Mouse (Mus musculus) adrenal gland, postnatal 25 days (tissue): ENCODE measurements around the gene Olfr357. TPM values are rescaled to one million over a fixed set of nuclear protein-coding genes. Genes with fewer than 3 reads are reported as not detected.

Experiments used
- DNase-seq: peaks from one replicate; pipeline ENCODE4 v3.0.0; 2021; ENCODE audit warnings: mixed read lengths
- long read RNA-seq: library from polyadenylated mRNA; stranded (forward); transcript quantifications from one replicate; pipeline ENCODE4 v2.0.0, GENCODE M21; 2021
- total RNA-seq: library from RNA; stranded (reverse); gene quantifications from 2 replicates; pipeline ENCODE4 v1.2.3, GENCODE M21; 2021

Olfr357 gene
- not detected in 2 replicates for total RNA-seq
- long read RNA-seq, result 0 reads

DNA sequence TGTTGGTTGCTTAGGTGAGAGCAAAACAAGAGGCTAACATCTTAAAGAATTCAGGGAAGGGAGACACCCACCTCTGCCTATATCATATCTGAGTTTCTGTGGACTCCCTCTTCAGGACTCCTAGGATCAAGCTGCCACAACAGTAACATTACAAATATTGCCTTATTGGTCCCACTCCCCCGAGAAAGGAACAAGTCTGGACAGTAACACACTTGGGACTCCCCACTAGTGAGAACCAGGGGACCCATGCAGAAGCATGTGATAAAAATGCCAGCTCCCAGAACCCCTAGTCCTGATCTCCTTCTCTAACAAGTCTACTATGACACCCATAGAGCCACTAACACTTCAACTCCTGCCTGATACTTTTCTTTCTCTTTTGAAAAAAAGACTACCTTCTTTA, at the start of gene Olfr357:
Gene Olfr357, plus strand, starts transcription at position 301 of the 400 bp plus-strand sequence.
- no peak for DNase-seq

DNA sequence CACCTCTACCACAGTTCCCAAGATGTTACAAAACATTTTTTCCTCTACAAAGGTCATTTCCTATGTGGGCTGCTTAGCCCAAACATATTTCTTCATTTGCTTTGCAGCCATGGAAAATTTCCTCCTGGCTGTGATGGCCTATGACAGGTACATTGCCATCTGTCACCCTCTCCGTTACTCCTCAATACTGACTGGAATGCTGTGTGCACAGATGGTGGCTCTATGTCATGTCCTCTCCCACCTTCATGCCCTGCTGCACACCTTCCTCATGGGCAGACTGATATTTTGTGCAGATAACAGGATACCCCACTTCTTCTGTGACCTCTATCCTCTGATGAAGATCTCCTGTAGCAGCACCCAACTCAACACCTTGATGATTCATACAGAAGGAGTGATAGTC, 3.4 kb downstream of the Olfr357 start:
- no peak for DNase-seq

DNA sequence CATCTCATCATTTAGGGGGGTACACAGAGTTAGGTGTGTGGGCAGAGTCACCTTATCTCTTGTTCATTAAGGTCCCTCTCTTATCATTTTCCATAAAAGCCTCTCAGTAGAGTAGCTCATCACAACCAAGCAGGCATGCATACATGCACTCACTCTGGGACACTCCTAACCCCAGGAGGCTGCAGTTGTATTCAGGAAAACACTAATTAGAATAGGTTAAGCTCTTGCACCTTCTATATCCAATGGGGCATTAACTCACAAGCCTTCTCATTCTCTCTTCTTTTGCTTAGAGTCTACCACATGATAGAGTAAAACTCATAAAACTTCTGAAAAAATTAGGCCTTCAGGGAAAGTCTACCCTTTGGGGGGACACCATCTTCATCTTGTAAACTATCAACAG, 15.6 kb downstream of the Olfr357 start, which contains the start of gene Olfr358:
Gene Olfr358, minus strand, starts transcription at position 101 of the 400 bp plus-strand sequence.
- DNase-seq, result no peak

Other genes starting within 250 kb of the Olfr357 start
- not detected in 2 replicates for gene Olfr348, start 209.6 kb upstream of the Olfr357 start, total RNA-seq
- gene Olfr50, start 203.3 kb upstream of the Olfr357 start, total RNA-seq, result not detected in 2 replicates
- gene Olfr3, start 176.8 kb upstream of the Olfr357 start, total RNA-seq, result not detected in 2 replicates
- not detected in 2 replicates for gene Olfr350, start 147.5 kb upstream of the Olfr357 start, total RNA-seq
- not detected in 2 replicates for gene Olfr351, start 131.2 kb upstream of the Olfr357 start, total RNA-seq
- gene Olfr352, start 125.4 kb upstream of the Olfr357 start, total RNA-seq, result not detected in 2 replicates
- not detected in 2 replicates for gene Olfr353, start 100.9 kb upstream of the Olfr357 start, total RNA-seq
- gene Olfr354, start 88.1 kb upstream of the Olfr357 start, total RNA-seq, result not detected in 2 replicates
- not detected in 2 replicates for gene Olfr355, start 64.9 kb upstream of the Olfr357 start, total RNA-seq
- gene Olfr356, start 56.7 kb upstream of the Olfr357 start, total RNA-seq, result not detected in 2 replicates
- gene Olfr358, start 15.5 kb downstream of the Olfr357 start, total RNA-seq, result not detected in 2 replicates
- gene Olfr360, start 71.9 kb downstream of the Olfr357 start, total RNA-seq, result not detected in 2 replicates
- not detected in 2 replicates for gene Olfr361, start 95.5 kb downstream of the Olfr357 start, total RNA-seq
- not detected in 2 replicates for gene Olfr362, start 124.1 kb downstream of the Olfr357 start, total RNA-seq
- not detected in 2 replicates for gene Olfr364-ps1, start 145.5 kb downstream of the Olfr357 start, total RNA-seq
- gene Olfr365, start 194.4 kb downstream of the Olfr357 start, total RNA-seq, result not detected in 2 replicates
- gene Olfr366, start 217.7 kb downstream of the Olfr357 start, total RNA-seq, result not detected in 2 replicates